Mouse (Mus musculus): ENCODE results near the gene Cacna1c.
"Not testable (repeated sequence)": the region's sequence is repeated elsewhere in the genome, so short reads cannot be mapped to it uniquely, and the experiment has no call there.

The Cacna1c gene

GRCm38 (mm10) chr6:118643541-118643940, 552.7 kb downstream of the Cacna1c start:
- DNase-seq: peak in 1 of 2 experiments; percentile 35

GRCm38 (mm10) chr6:118641671-118642325, 554.4 kb downstream of the Cacna1c start:
- DNase-seq: no peak

- no peak for DNase-seq
These were observed 556.4 kb downstream of the Cacna1c start for GRCm38 (mm10) chr6:118639816-118640215.

- DNase-seq: no peak
These were observed 557.3 kb downstream of the Cacna1c start for GRCm38 (mm10) chr6:118638911-118639310.

- no peak for DNase-seq
These were observed 563.7 kb downstream of the Cacna1c start for GRCm38 (mm10) chr6:118632491-118632890.

- no peak for DNase-seq
These were observed 566.2 kb downstream of the Cacna1c start for GRCm38 (mm10) chr6:118630006-118630405.

GRCm38 (mm10) chr6:118626246-118626645, 570.0 kb downstream of the Cacna1c start:
- DNase-seq: peak; percentile 54 to 61

GRCm38 (mm10) chr6:118623609-118624008, 572.6 kb downstream of the Cacna1c start:
- DNase-seq: no peak

- no peak for DNase-seq
These were observed 574.4 kb downstream of the Cacna1c start for GRCm38 (mm10) chr6:118621866-118622265.

- DNase-seq: no peak
These were observed 574.8 kb downstream of the Cacna1c start for GRCm38 (mm10) chr6:118621406-118621805.

- peak in 1 of 2 experiments; percentile 51 for DNase-seq
These were observed 587.3 kb downstream of the Cacna1c start for GRCm38 (mm10) chr6:118608906-118609305.

GRCm38 (mm10) chr6:118605974-118606373, 590.2 kb downstream of the Cacna1c start:
- peak; percentile 28 to 50 for DNase-seq

- no peak for DNase-seq
These were observed 592.4 kb downstream of the Cacna1c start for GRCm38 (mm10) chr6:118603825-118604224.

GRCm38 (mm10) chr6:118595681-118596055, 600.5 kb downstream of the Cacna1c start:
- DNase-seq: peak; percentile 33 to 58

- peak; percentile 76 to 82 for DNase-seq
These were observed 601.2 kb downstream of the Cacna1c start for GRCm38 (mm10) chr6:118594833-118595680.

- DNase-seq: no peak
These were observed 602.1 kb downstream of the Cacna1c start for GRCm38 (mm10) chr6:118594070-118594469.

GRCm38 (mm10) chr6:118593377-118594061, 602.7 kb downstream of the Cacna1c start:
- no peak for DNase-seq

- no peak for DNase-seq
These were observed 603.4 kb downstream of the Cacna1c start for GRCm38 (mm10) chr6:118592662-118593376.

GRCm38 (mm10) chr6:118578741-118579140, 617.5 kb downstream of the Cacna1c start:
- DNase-seq: not testable (repeated sequence)

GRCm38 (mm10) chr6:118574351-118574750, 621.9 kb downstream of the Cacna1c start:
- no peak for DNase-seq

- DNase-seq: no peak
These were observed 628.4 kb downstream of the Cacna1c start for GRCm38 (mm10) chr6:118567816-118568215.

GRCm38 (mm10) chr6:118561745-118562609, 634.2 kb downstream of the Cacna1c start, which contains the start of gene Ankrd26:
TSS of gene Ankrd26 (minus strand) at chr6:118562226.
- DNase-seq: peak; percentile 94 to 96
